Mouse (Mus musculus) left cerebral cortex, adult 2 months (tissue): ENCODE measurements at regions not wholly inside any gene's neighbourhood (a gene's known extent, or its start where the extent isn't known, plus 50 kb on each side); places are given as distances from the start of the nearest gene placed in this dataset.

ENCODE experiments used
- DNase-seq, 2 experiments: peaks; one replicate each; pipeline ENCODE4 v3.0.0; 2021 to 2022; ENCODE audit warnings: low spot score in 2 of 2, mixed read lengths in 1 of 2; ENCODE audit errors: extremely low spot score in 1 of 2
- H3K27ac ChIP-seq: fragments of 200-600 bp; 2 replicates; pipeline ENCODE4 v1.8.1; 2022
- H3K4me3 ChIP-seq: fragments of 200-600 bp; 2 replicates; pipeline ENCODE4 v1.8.1; 2022
- CTCF ChIP-seq: fragments of 200-600 bp; IDR thresholded peaks from 2 replicates; pipeline ENCODE4 v1.8.1; 2022; ENCODE audit warnings: antibody characterized with exemption, mild to moderate bottlenecking, moderate library complexity
- intact Hi-C: fragments of 180-260 bp; cut with DNase I; formaldehyde crosslinking; loops from one replicate; pipeline ENCODE4 v1.15.1; 2025

GRCm38 (mm10) chr7:69670211-69670610 is 696.3 kb downstream of the Nr2f2 start:
- no peak overlapping the region for H3K27ac ChIP-seq
- H3K4me3 ChIP-seq = no peak overlapping the region
- no peak for TF ChIP-seq CTCF
- no peak for DNase-seq
- intact Hi-C loops = no loop called here

- Histone ChIP-seq H3K27ac (no peak overlapping the region), H3K4me3 (no peak overlapping the region)
- no peak for DNase-seq
- no peak for TF ChIP-seq CTCF
- intact Hi-C loops = no loop called here
These were observed 711.0 kb downstream of the Nr2f2 start for GRCm38 (mm10) chr7:69655583-69655982.

- Histone ChIP-seq H3K4me3 (no peak overlapping the region), H3K27ac (no peak overlapping the region)
- DNase-seq = no peak
- no peak for TF ChIP-seq CTCF
- intact Hi-C loops = no loop called here
These were observed 721.1 kb downstream of the Nr2f2 start for GRCm38 (mm10) chr7:69645449-69645848.

- intact Hi-C loops = no loop called here
- no peak overlapping the region for H3K4me3 ChIP-seq
- DNase-seq = no peak
These were observed 724.9 kb downstream of the Nr2f2 start for GRCm38 (mm10) chr7:69641652-69642051.

GRCm38 (mm10) chr7:69599866-69600265 is 766.7 kb downstream of the Nr2f2 start:
- intact Hi-C loops = no loop called here
- no peak for DNase-seq

More at GRCm38 (mm10) chr7:69641652-69642051, 724.9 kb downstream of the Nr2f2 start:
- no peak for TF ChIP-seq CTCF
- no peak overlapping the region for H3K27ac ChIP-seq

GRCm38 (mm10) chr7:69585716-69586115 is 780.8 kb downstream of the Nr2f2 start:
- H3K27ac ChIP-seq = no peak overlapping the region
- intact Hi-C loops = no loop called here
- H3K4me3 ChIP-seq = no peak overlapping the region
- no peak for TF ChIP-seq CTCF
- no peak for DNase-seq

More at GRCm38 (mm10) chr7:69599866-69600265, 766.7 kb downstream of the Nr2f2 start:
- Histone ChIP-seq H3K27ac (no peak overlapping the region), H3K4me3 (no peak overlapping the region)
- no peak for TF ChIP-seq CTCF

- DNase-seq = no peak
- TF ChIP-seq CTCF = no peak
- H3K4me3 ChIP-seq = no peak overlapping the region
- H3K27ac ChIP-seq = no peak overlapping the region
- intact Hi-C loops = no loop called here
These were observed 781.4 kb downstream of the Nr2f2 start for GRCm38 (mm10) chr7:69585131-69585530.

- H3K27ac ChIP-seq = no peak overlapping the region
- no peak for TF ChIP-seq CTCF
- intact Hi-C loops = no loop called here
- no peak for DNase-seq
- H3K4me3 ChIP-seq = no peak overlapping the region
These were observed 782.0 kb downstream of the Nr2f2 start for GRCm38 (mm10) chr7:69584516-69584915.

GRCm38 (mm10) chr7:69583901-69584300 is 782.6 kb downstream of the Nr2f2 start:
- DNase-seq = no peak
- no peak overlapping the region for H3K4me3 ChIP-seq
- TF ChIP-seq CTCF = no peak
- no peak overlapping the region for H3K27ac ChIP-seq
- intact Hi-C loops = no loop called here

- H3K27ac ChIP-seq = no peak overlapping the region
- no peak overlapping the region for H3K4me3 ChIP-seq
- no peak for TF ChIP-seq CTCF
- intact Hi-C loops = no loop called here
- no peak for DNase-seq
These were observed 784.9 kb downstream of the Nr2f2 start for GRCm38 (mm10) chr7:69581668-69582067.

GRCm38 (mm10) chr7:69578958-69579810 is 787.4 kb downstream of the Nr2f2 start:
- no peak for DNase-seq
- Histone ChIP-seq H3K4me3 (no peak overlapping the region), H3K27ac (no peak overlapping the region)
- no peak for TF ChIP-seq CTCF
- intact Hi-C loops = no loop called here

GRCm38 (mm10) chr7:69577754-69578153 is 788.8 kb downstream of the Nr2f2 start:
- intact Hi-C loops = no loop called here
- no peak for DNase-seq
- H3K4me3 ChIP-seq = no peak overlapping the region
- TF ChIP-seq CTCF = no peak
- no peak overlapping the region for H3K27ac ChIP-seq

GRCm38 (mm10) chr7:69576596-69576995 is 789.9 kb downstream of the Nr2f2 start:
- no peak for TF ChIP-seq CTCF
- intact Hi-C loops = no loop called here
- no peak overlapping the region for H3K27ac ChIP-seq
- DNase-seq = no peak
- no peak overlapping the region for H3K4me3 ChIP-seq
